Mouse (Mus musculus) spleen, adult 18-20 months (tissue): Measurements from ENCODE around the gene Ptdss2.

Experiments used
- DNase-seq, 2 experiments: peaks; one replicate each; pipeline ENCODE4 v3.0.0; 2022; ENCODE audit warnings: mixed read lengths in 2 of 2

The Ptdss2 gene

DNA sequence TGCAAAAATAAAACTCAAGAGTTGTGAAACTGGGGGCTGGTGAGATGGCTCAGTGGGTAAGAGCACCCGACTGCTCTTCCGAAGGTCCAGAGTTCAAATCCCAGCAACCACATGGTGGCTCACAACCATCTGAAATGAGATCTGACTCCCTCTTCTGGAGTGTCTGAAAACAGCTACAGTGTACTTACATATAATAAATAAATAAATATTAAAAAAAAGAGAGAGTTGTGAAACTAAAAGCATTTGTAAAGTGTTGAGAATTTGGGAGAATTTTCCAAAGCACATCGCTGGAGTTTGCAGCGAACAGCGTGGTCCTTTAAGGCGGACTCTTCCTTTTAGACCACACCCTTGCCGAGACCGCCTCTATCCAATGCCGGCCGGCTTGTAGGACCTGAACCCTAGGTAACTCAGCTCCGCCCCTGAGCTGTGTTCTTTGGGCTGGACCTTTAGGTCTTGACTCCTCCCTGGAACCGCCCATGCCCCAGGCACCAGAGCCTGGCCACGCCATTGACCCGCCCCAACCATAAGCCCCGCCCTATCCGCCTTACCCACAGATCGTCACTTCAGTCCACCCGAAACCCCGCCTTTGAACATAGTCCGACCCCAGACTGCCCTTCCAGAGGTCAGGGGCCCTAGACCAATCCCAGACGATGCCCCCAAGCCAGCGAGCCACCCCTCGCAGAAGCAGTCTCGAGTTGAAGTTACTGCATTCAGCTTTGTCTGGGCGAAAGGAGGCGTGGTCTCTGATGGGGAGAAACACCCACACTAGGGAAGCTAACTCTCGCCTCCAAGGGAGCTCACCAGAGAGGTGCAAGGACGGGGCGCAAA is 721 bp downstream of the Ptdss2 start:
- peak; percentile 93 to 96 for DNase-seq

DNA sequence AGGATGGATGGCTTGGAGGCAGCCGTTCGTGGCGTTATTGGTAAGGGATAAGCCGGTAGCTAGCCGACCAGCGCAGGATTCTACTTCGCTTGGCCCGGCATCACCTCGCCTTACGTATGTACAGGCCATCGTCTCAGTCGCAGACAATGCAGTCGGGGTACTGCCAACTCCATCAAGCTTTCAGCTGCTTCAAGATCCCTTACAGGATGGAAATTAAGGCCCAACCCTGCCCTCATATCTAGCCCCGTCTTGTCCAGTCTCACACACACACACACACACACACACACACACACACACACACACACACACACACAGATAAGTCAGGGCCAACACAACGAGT is 1.3 kb downstream of the Ptdss2 start:
- DNase-seq = no peak

DNA sequence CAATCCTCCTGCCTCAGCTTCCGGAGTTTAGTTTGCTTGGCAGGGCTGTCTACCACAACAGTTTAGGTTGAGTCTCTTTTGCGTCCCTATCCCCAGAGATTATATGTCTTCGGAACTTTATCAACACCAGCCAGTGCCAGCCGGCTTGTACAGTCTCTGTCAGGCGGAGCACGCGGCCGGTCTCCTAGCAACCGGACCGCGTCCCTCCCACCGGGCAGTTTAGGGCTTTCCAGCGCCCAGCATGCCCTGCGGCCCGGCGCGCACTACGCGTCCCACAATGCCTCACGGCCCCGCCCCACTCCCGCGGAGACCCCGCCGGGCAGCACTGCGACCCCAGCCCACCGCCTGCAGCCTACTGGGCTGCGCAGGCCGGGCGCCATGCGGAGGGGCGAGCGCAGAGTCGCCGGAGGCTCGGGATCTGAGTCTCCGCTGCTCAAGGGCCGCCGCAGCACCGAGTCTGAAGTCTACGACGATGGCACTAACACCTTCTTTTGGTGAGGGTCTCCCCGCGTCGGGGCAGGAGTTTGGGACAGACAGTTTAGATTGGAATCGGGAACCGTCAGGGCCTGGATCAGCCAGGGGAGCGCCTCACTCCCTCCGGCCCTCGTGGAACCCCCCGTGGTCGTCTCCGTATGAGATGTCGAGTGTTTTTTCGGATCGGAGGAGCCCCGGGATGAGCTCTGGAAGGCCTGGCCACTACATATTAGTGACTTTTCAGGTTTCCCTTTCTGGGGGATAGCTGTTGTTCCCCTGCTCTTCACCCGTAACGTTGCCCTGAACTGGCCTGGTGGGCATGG is 9.0 kb downstream of the Ptdss2 start:
- peak; percentile 77 to 87 for DNase-seq

DNA sequence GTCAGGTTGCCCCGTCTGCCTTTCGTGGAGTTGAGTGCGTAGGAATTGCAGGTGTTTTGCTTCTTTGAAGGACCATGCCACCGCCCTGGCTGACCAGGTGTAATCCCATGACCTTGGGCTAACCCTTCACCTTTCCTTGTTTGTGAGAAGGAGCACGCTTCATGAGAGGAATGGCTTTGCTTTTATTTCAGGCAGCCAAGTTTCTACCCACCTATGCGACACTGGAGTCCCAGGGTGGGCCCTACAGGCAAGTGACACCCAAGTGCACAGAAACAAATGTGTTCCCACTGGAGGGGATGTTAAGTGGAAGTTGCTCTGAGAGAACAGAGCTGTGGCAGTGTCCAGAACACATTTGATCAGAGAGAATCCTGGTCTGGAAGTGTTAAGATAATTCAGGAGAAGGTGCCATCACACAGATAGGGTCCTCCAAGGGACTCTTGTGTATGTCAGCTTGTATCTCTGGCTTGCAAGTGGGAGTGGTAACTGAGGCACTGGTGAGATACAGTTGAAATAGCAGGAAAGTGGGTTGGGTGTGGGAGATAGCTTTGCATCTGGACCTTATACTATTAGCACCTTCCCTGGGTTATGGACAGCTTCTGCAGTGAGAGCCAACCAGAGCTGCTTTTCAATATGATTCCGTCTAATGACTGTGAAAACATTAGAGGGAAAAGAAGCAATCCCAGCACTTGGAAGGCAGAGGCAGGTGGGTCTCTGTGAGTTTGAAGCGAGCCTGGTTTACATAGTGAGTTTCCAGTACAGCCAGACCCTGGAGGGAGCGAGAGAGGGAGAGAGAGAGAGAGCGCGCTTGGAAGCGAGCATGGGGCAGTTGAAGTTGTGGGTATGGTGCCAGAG is 9.9 kb downstream of the Ptdss2 start:
- DNase-seq = no peak

DNA sequence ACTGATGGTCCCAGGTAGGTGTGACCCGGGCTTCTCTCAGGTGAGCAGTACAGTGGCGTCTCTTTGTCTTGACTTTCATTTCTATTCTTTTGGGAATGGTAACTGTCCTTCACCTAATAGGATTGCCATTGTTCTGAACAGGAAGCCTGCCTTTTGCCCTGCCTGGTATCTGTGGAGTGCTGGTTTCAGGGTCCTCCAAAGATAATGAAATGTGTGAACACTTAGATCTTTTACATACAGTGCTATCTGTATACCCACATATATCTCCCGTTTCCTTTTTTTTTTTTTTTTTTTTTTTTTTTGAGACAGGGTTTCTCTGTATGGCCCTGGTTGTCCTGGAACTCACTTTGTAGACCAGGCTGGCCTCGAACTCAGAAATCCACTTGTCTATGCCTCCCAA is 19.1 kb downstream of the Ptdss2 start:
- no peak for DNase-seq

DNA sequence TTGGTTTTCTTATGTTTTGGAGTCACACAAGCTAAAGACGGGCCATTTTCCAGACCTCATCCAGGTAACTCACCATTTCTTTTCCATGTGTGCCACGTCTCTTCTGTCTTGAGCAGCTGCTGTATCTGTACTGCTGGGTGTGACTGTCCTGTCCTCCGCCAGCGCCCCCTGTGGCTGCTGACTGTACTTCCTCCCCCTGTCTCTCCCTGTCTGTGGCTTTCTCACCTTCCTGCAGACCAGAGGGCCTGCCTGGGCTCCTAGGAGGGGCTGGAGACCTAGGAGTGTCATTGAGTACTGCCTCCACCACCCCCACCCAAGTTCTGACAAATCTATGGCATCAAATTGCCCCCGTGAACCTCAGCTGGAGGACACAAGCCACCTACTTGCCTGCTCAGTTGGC is 20.9 kb downstream of the Ptdss2 start:
- DNase-seq = peak in 1 of 2 experiments; percentile 44

DNA sequence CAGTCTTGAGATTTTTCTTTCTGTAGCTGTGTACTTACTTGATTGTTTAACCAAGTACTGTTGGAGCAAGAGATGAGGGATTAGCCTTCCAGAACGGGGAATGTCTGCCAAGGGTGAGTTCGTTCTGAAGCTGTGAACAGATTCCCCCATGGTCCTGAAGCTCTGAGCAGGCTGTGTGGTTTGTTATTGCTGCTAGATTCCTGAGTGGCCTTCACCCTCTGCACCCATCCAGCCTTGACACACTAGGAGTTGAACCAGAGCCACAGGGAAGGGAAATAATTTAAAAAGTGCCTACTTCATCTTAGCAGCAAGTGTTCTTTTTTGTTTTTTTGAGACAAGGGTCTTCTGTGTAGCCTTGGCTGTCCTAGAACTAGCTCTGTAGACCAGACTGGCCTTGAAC is 21.7 kb downstream of the Ptdss2 start:
- DNase-seq = no peak

DNA sequence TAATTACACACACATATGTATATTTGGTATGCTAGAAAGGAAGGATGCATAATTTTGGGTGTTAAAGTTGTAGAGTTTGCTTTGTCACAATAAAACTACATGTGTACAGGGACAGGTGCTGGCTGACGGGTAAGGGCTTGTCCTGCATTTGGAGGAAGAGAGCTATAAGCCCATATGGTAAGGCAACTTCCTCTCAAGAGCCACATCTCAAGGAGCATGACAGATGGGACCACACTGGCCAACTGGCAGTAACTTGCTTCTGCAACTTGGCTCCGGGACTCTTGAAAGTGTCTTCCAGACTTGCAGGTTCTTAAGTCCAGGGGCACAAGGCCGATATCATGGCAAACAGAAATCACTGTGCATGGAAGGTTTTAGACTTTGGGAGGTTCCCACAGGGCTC is 22.5 kb downstream of the Ptdss2 start:
- DNase-seq = no peak

DNA sequence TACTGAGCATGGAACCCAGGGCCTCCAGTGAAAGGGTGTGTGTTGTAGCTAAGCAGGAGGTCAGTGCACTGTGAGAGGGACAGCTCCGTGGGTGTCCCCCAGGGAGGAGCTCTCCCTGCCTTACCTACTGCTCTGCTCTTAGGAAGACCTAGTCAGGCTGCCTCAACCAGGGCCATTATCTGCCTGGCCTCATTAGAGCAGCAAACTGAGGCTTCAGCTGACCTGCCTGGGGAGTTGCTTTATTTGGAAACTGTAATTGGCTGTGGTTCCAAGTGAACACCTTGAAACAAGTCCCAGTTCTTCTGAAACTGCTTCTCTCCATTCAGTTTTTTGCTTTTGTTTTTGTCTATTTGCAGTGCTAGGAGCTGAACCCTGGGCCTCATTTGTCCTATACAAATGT is 23.2 kb downstream of the Ptdss2 start:
- no peak for DNase-seq

DNA sequence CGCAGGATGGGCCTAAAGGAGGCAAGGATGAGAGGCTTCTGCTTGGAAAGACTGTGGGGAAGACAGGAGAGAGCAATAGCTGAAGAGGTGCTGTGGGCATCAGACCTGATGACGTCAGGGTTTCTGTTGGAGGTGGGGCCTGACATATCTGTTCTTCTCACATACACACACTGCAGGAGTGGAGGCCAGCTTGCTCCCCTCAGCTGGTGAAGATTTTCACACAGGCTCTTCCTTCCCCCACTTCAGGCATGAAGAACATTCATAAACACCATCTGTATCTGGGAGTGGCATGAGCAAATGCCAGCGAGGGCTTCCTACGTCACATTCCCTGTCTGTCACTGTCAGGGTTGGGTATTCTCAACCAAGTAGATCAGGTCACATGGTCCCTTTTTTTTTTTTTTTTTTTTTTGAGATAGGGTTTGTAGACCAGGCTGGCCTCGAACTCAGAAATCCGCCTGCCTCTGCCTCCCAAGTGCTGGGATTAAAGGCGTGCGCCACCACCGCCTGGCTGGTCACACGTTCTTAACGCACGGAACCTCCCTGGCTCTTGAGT is 23.9 kb downstream of the Ptdss2 start:
- no peak for DNase-seq

DNA sequence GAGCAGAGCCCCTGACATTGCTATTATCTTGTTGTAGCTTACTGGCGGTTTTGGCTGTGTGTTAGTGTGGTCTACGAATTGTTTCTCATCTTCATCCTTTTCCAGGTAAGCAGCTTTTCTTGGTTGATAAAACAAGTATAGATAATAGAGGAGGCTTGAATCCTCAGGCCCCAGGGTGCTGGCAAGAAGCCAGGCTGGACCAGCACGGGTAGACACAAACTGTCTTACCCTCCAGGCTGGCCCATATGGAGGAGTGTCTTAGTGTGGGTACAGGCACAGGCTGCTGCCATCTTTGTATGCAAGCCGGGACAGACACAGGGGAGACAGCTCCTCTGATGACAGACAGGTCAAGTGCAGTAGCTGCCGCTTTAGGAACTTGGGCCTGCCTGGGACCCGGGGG is 24.9 kb downstream of the Ptdss2 start:
- DNase-seq = no peak

DNA sequence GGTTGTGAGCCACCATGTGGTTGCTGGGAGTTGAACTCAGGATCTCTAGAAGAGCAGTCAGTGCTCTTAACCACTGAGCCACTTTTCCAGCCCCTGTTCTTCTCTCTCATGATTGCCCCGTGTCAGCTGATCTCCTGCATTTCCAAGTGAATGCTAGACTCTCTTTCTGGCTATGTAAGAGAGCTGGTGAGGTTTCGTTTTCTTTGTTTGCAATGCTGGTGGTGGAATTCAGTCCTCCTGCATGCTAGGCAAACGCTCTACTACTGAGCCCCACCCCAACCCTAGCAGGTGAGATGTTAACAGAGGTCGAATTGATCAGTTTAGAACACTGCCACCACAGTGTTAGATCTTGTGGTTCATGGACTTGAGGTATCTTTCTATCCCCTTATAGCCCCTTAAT is 26.5 kb downstream of the Ptdss2 start:
- no peak for DNase-seq

DNA sequence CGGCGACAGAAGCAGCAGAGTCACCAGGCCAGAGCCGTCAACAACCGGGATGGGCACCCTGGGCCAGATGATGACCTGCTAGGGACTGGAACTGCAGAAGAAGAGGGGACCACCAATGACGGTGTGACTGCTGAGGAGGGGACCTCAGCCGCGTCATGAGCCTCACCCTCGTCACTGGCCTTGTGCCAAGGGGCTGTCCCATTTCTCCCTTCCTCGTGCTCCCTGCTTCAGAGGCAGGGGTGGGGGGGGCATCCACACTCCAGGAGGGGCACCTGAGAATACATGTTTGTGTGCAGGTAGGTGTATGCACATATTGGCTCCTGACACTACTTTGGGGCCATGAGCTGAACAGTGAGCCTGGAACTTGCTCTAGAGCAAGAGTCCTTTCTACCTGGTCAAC is 33.2 kb downstream of the Ptdss2 start:
- DNase-seq = no peak

DNA sequence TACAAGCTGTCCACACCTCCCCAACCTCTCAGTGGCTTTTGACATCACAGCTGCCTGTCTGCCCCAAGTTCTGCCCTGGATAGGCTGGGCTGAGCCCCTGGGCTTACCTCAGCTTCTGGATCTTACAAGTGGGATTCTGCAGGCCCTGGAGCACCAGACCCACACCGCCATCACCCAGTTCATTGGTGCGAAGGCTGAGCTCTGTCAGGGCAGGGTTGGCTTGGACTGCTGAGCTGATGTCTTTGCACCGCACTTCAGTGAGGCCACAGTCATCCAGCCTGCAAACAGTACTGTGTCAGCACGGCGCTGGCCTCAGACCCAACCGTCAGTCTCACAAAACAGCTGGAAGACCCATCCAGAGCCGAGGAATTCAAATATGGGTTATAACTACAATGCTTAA is 42.2 kb downstream of the Ptdss2 start:
- DNase-seq = no peak

DNA sequence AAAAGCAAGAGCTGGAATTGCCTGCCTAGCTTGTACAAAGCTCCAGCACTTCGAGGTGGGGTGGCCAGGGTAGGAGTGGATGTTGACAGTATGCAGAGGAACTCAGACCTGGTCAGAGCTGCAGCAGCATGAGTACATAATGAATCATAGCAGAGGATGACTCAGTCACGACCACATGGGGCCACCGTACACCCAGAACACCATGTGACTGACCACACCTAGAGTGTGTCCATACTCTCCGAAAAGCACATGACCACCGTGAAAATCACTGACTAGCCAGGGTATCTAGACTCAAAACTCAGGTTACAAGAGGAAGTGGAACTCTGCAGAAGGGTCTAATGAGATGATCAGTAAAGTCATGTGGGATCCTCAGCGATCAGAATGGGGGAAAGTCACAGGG is 42.7 kb downstream of the Ptdss2 start:
- DNase-seq = no peak

DNA sequence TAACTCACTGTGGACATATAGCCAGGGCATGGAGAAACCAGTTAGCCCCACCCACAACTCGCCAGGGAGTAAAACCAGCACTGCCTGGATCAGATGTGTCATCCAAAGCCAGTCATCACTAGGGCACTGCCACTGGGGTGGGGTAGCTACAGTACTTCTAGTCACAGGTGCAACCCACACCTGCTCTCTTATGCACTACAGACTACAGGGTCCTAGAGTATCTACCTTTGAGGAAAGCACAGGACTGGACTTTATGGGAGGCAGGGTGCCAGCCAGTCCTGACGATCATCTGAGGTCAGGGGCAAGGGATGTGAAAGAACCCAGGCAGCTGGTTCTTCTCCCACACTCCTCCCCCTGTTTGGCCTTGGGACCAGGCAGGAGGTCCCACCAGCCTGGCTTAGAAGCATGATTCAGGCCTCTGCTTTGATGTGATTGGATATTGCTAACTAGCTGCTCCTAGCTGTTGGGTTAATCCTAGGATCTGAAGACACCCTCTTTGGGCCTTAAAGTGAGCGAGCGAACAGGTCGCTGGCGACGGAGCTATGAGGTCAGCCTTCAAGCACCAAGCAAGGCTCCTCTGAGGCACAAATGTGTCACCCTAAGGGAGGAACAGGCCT is 45.8 kb downstream of the Ptdss2 start:
- no peak for DNase-seq

DNA sequence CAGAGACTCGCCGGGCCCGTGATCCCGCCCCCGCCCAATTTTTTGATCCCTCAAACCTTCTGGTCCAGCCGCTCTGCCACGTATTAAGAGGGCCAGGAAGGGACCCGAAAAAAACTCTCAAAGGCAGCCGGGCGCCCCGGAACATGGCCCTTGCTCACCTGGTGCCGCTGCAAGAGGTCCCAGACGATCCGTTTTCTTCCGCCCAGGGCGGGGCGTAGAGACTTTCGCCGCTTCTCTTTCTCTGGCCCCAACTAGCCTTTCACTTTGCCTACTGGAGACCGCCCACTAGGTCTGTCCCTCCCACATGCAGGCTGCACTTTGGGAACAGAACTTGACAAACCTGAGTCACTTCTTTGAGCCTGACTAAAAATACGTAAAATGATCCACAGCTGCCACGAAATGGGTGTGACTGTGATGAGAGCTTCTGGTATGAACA is 46.4 kb downstream of the Ptdss2 start:
- peak; percentile 68 to 73 for DNase-seq

DNA sequence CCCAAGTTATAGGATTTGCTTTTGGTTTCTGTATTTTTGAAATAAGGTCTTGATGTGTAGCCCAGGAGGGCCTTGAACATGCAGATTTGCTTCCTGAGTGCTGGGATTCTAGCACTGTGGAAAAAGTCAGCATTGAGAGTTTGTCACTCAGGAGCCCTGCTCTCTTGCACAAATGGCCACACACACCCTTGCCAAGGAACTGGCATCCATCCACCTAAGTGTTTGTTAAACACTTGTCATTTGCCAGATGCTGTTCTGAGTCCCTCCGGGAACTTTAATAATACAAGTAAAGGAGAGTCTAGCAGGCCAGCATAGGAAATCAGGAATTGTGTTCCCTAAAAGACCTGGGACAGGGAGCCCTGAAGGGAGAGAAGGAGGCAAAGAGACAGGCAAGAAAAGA is 47.1 kb downstream of the Ptdss2 start:
- no peak for DNase-seq

DNA sequence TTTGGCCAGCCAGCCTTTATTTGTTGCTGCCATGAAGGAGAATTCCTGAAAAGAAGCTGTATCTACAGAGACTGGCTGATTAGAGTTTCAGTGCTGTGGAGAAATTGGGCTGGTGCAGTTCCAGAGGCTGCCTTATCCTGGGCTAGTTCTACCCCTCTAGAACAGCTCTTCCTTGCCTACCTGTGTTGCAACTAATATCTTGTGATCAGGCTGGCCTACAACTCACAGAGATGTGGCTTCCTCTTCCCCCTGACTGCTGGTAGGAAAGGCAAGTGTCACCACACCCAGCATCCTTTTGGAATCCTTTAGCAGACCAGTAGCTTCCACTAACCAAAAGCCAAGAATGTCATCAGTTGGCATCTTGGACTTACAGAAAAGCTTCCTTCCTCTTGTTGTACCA is 47.7 kb downstream of the Ptdss2 start:
- no peak for DNase-seq

DNA sequence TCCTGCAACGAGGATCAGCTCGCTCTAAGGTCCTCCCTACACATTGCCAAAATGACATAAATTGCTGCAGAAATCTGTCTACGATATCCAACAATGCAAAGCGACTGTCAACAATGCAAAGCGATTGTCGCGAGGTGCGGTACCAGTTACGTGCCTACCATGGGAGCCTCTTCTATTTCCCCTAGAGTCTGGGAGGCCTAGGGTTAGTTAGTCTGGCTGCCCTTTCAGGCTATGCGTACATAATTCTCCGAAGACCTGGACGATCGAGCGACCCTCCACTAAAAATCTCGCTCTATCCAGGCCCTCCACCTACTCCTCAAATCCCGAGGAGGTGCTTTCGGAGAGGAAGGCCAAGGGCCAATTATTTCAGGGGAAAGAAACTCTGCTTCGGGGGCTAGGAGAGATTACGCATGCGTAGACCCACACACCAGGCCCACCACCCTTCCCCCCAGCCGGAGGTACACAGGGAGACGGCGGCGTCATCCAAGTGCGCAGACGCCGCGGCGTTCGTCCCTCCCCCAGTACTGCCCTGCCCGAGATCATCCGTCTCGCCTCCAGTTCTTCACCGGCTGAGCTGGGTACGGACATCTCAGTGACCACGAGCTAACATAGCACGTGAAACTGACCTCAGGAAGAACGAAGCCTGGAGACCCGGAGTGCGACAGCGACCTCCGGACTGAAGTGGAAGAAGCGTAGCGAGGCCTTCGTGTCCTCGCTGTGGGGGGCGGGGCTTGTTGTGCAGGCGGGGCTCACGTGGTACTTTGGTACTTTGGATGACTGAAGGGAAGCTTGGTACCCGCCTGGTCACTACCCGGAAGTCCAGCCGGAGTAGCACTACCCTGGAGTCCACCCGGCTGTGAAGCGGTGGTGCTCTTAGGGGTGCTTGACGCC is 50.2 kb downstream of the Ptdss2 start, which contains the start of gene Rnh1:
TSS of gene Rnh1 (minus strand) at position 742 of the 891 bp plus-strand sequence.
- peak; percentile 80 to 89 for DNase-seq

DNA sequence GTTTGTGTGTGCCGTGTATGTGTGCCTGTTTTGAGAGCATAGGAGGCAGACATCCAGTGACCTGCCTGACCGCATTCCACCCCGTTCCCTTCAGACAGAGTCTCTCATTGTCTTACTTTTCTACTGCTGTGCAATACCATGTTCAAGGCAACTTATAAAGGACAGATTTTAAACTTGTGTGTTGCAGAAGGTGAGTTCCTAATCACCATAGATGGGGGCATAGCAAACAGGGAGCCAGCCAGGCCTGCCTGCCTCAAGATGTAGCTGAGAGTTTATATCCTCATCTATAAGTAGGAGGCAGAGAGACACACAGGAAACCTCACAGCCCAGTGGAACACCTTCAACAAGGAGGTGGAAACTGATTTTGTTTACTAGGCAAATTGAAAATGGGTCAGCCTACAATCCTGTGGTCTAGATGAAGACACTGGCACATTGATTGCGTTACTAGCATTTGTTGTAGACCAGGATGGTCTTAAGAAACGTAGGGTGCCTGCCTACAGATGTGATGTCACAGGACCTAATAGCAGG is 51.2 kb downstream of the Ptdss2 start:
- no peak for DNase-seq
